Mouse (Mus musculus): ENCODE measurements around the gene Gm3259. TPM values are rescaled to one million over a fixed set of nuclear protein-coding genes. Genes with fewer than 3 reads are reported as not detected.
"Not testable (repeated sequence)": the region's sequence is repeated elsewhere in the genome, so short reads cannot be mapped to it uniquely, and the experiment has no call there.

Gene Gm3259
- polyA plus RNA-seq (2015; fragmentation: Nextera tagmentation; extraction: Ambion mirVana), result not detected in 2 replicates

DNA sequence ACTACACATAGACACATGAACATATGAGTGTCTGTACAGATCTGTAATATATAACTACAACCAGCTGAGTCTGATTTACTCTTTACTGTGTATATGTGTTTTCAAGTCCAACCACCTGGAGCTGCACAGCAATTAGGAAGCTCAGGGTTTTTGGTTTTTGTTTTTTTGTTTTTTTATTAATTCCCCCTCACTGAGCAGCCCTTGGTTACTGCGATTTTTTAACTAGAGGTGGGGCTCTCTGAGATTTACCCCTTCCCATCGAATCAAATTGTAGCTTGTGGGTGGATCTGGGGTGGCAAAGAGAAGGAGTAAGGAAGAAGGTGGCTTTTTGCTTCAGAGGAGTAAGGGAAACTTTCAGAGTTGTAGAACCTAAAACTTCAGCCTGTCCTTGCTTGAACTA lies at the start of gene Gm3259:
TSS of gene Gm3259 (plus strand) at position 301 of the 400 bp plus-strand sequence.
- not testable (repeated sequence) for ATAC-seq (ENCODE audit: low read depth); H3K4me1 ChIP-seq (replicated peaks; ENCODE audit: control insufficient read depth, insufficient read depth, low read length); H3K9ac ChIP-seq (ENCODE audit: low read length); H3K27ac ChIP-seq (ENCODE audit: low read length); H3K9me3 ChIP-seq (ENCODE audit: control insufficient read depth, low read length); H3K4me3 ChIP-seq (ENCODE audit: low read length); H3K27me3 ChIP-seq (ENCODE audit: control insufficient read depth, insufficient read depth, low read depth, low read length); H3K4me2 ChIP-seq (ENCODE audit: low read depth, low read length); H3K36me3 ChIP-seq (ENCODE audit: control insufficient read depth, insufficient read depth, low read length)
- WGBS, result 44% methylated on average over 2 of the region's 2 CpGs

DNA sequence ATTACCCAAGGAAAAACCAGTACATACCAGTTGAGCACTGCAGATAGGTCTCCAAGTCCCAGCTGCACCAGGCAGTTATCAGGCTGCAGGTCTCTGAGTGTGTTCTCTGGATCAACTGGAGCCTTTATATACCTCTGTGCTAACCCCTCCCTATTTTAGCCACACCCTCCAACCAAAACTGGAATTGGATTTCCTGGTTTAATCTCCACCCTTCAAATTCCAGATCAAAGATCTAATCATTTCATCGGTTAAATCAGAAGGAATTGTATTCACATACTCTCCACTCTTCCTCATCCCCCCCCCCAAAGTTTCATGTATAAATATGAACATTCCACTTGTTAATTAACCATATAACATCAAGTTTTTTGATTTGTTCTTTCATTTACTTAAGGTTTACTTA lies 33.0 kb upstream of the Gm3259 start, which contains the start of gene Gm10424:
TSS of gene Gm10424 (minus strand) at position 101 of the 400 bp plus-strand sequence.
- H3K27ac ChIP-seq (ENCODE audit: low read length); H3K4me3 ChIP-seq (ENCODE audit: low read length); H3K9me3 ChIP-seq (ENCODE audit: control insufficient read depth, low read length); H3K9ac ChIP-seq (ENCODE audit: low read length); ATAC-seq (ENCODE audit: low read depth); H3K4me1 ChIP-seq (replicated peaks; ENCODE audit: control insufficient read depth, insufficient read depth, low read length); H3K36me3 ChIP-seq (ENCODE audit: control insufficient read depth, insufficient read depth, low read length); H3K27me3 ChIP-seq (ENCODE audit: control insufficient read depth, insufficient read depth, low read depth, low read length); H3K4me2 ChIP-seq (ENCODE audit: low read depth, low read length): not testable (repeated sequence)
- WGBS, result no CpG with 5 or more reads among the region's 1 CpGs

Other genes with a start within 250 kb of the Gm3259 start
- not detected in 2 replicates for gene Gm7942, start 199.0 kb upstream of the Gm3259 start, polyA plus RNA-seq (2015; fragmentation: Nextera tagmentation; extraction: Ambion mirVana)
- not detected in 2 replicates for gene Gm16513, start 123.3 kb upstream of the Gm3259 start, polyA plus RNA-seq (2015; fragmentation: Nextera tagmentation; extraction: Ambion mirVana)
- not detected in 2 replicates for gene Gm10424, start 33.1 kb upstream of the Gm3259 start, polyA plus RNA-seq (2015; fragmentation: Nextera tagmentation; extraction: Ambion mirVana)
- gene D5Ertd577e, start 150.9 kb downstream of the Gm3259 start, polyA plus RNA-seq (2015; fragmentation: Nextera tagmentation; extraction: Ambion mirVana), result not detected in 2 replicates
- not detected in 2 replicates for gene Gm3286, start 204.8 kb downstream of the Gm3259 start, polyA plus RNA-seq (2015; fragmentation: Nextera tagmentation; extraction: Ambion mirVana)

All from lung, embryonic 16.5 days (tissue).